8 mouse cellular contexts compared by ENCODE assay signal in the genomic region with DNA sequence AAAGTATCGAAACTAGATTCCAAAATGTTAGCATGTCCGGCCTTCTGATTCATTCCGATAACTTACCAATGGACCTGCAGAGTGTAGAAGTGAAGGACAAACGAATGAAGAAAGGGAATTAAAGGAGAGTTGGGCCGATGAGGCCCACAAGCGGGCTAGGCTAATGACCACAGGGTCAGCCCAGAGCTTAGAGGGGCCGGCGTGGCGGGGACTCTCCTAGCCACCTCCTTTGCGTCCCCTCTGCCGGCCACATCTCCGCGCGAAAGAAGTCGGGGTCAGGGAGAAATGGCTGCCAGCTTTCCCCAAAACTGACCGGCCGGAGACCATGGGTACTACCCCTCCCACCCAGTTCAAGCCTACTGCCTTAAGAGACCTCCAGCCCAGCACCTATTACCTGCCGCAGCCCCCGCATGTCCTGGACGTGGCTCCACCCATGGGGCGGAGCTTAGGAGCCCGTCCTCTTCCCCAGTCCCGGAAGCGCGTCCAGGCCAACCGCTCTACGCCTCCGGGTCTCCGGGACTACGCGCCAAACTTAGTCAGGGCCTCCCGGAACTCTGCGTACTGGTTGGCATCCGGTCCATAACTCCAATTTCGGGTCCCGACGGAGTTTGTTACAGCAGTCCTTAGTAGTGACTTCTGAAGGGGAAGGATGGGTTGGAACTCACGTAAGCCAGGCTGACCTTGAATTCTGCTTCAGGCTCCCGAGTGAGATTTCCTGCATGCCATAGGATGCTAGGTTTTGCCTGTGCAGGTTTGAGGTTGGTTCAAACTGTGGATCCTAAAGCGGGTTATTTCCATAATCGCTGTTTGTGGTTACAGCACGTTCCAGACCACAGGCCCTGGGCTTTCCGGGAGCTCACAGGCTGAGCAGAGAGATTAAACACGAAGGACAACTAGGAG. TPM values are rescaled to one million over a fixed set of nuclear protein-coding genes. Genes with fewer than 3 reads are reported as not detected.
DNase-seq lines count a peak whose midpoint lies in the region; ATAC-seq and TF ChIP-seq lines count a peak whose summit lies in the region.

Gene Rabepk (minus strand): TSS at position 556 of the 900 bp plus-strand sequence.

- H3K36me3 ChIP-seq in kidney, embryonic 14.5 days (ENCODE audit: control insufficient read depth, insufficient read depth, low read length): peaks cover 15% of the 10 kb centered on the region; the same call in 1 of the 2 replicates
- no peaks in the 10 kb centered on the region; the same call in 1 of the 2 replicates for H3K36me3 ChIP-seq in liver, adult 2 months (ENCODE audit: control insufficient read depth, insufficient read depth, low read length)

- peak within 1 kb of the TSS; percentile 45 for H3K27ac ChIP-seq in embryonic fibroblast, embryonic 13.5 days (ENCODE audit: insufficient read depth, low read length)
- H3K27ac ChIP-seq in kidney, embryonic 14.5 days (ENCODE audit: low read depth, low read length): peak within 1 kb of the TSS; percentile 65
- peak within 1 kb of the TSS; percentile 68 for H3K27ac ChIP-seq in liver, adult 2 months (replicated peaks; ENCODE audit: insufficient read depth, low read depth, low read length)

- 4% methylated on average over 44 of the region's 44 CpGs for WGBS in kidney, embryonic 14.5 days
- WGBS in liver, adult 2 months: 2% methylated on average over 44 of the region's 44 CpGs

- H3K4me3 ChIP-seq in embryonic fibroblast, embryonic 13.5 days (ENCODE audit: insufficient read depth, low read length): peak within 1 kb of the TSS; percentile 81
- H3K4me3 ChIP-seq in kidney, embryonic 14.5 days (ENCODE audit: low read length): peak within 1 kb of the TSS; percentile 73
- H3K4me3 ChIP-seq in liver, adult 2 months (ENCODE audit: insufficient read depth, low read depth, low read length): peak within 1 kb of the TSS; percentile 84

- H3K4me2 ChIP-seq in kidney, embryonic 14.5 days (replicated peaks; ENCODE audit: low read depth, low read length): peak within 1 kb of the TSS; percentile 71

- peak; percentile 79 for ATAC-seq in kidney, embryonic 14.5 days (ENCODE audit: low FRiP score, low TSS enrichment)
- ATAC-seq in monocyte, adult 5-6 weeks (replicated peaks; ENCODE audit: insufficient number of reproducible peaks, low FRiP score, low TSS enrichment, poor library complexity, severe bottlenecking): peak; percentile 67

- TF ChIP-seq POLR2A in embryonic fibroblast, embryonic 13.5 days (IDR thresholded peaks at IDR 0.05; ENCODE audit: low read depth, low read length): peak; percentile 65
- TF ChIP-seq POLR2A in liver, adult 2 months (IDR thresholded peaks at IDR 0.05; ENCODE audit: extremely low read depth, insufficient read depth, low read length): peak; percentile 25; the same call in 1 of the 2 replicates

- H3K27me3 ChIP-seq in kidney, embryonic 14.5 days (ENCODE audit: control insufficient read depth, insufficient read depth, low read length): no peaks in the 10 kb centered on the region
- no peaks in the 10 kb centered on the region for H3K27me3 ChIP-seq in liver, adult 2 months (ENCODE audit: control insufficient read depth, insufficient read depth, low read length)

- DNase-seq in CD4-positive helper T cell, adult 2 months (ENCODE audit: low read depth, low spot score): peak; percentile 92
- peak; percentile 91 for DNase-seq in brain, adult 2 months (ENCODE audit: low read depth, low spot score)
- peak; percentile 85 to 88 for DNase-seq in heart, adult 9 months (ENCODE audit: low spot score in 2 of 2)
- peak; percentile 77 for DNase-seq in liver, adult 2 months (ENCODE audit: extremely low read depth, low read depth, low spot score)
- DNase-seq in spleen, postnatal 36 days (ENCODE audit: low spot score in 2 of 2): peak; percentile 87 to 90

- no peak for TF ChIP-seq CTCF in embryonic fibroblast, embryonic 13.5 days (IDR thresholded peaks at IDR 0.05; ENCODE audit: borderline replicate concordance, insufficient read depth, low read length)
- no peak for TF ChIP-seq CTCF in liver, adult 2 months (IDR thresholded peaks at IDR 0.05; ENCODE audit: low read depth, low read length)

- H3K9ac ChIP-seq in kidney, embryonic 14.5 days (ENCODE audit: low read depth, low read length): peak within 1 kb of the TSS; percentile 78
- peak within 1 kb of the TSS; percentile 76 for H3K9ac ChIP-seq in liver, adult 2 months (ENCODE audit: low read depth, low read length)

- H3K4me1 ChIP-seq in embryonic fibroblast, embryonic 13.5 days (ENCODE audit: control insufficient read depth, insufficient read depth, low read length): 0 out of 2 replicates have a peak, but pooled peaks cover 2% of the 10 kb centered on the region
- H3K4me1 ChIP-seq in kidney, embryonic 14.5 days (ENCODE audit: control insufficient read depth, insufficient read depth, low read length): peaks cover 13% of the 10 kb centered on the region; the same call in 1 of the 2 replicates
- H3K4me1 ChIP-seq in liver, adult 2 months (ENCODE audit: control insufficient read depth, insufficient read depth, low read length): peaks cover 8% of the 10 kb centered on the region

- H3K79me2 ChIP-seq in liver, adult 2 months (ENCODE audit: control insufficient read depth, insufficient read depth, low read length): peaks cover 8% of the 10 kb centered on the region; the same call in 1 of the 2 replicates

- no peaks in the 10 kb centered on the region for H3K9me3 ChIP-seq in kidney, embryonic 14.5 days (ENCODE audit: control insufficient read depth, low read length)

RNA-seq across cellular contexts. Expression of gene Rabepk, which starts in this region (rescaled TPM):
- 40.7 and 41.3 TPM in 2 replicates for polyA plus RNA-seq in embryonic fibroblast, embryonic 13.5 days (2011; ENCODE audit: insufficient read length, low read depth, missing spikeins)
- polyA plus RNA-seq in kidney, embryonic 14.5 days (2014; fragmentation: Nextera tagmentation; extraction: Ambion mirVana): 35.9 and 39.6 TPM in 2 replicates
- total RNA-seq in liver, adult 2 months (2014; rRNA removed): 12.1 and 14.8 TPM in 2 replicates
- polyA plus RNA-seq in liver, adult 2 months (2012; rRNA removed): 12.7 and 14.7 TPM in 2 replicates
- total RNA-seq in monocyte, adult 5-6 weeks (2017): 11.9 to 17.3 TPM (median 17.2 TPM) in 3 replicates

Comparison
In these comparisons a context has a peak if more than half of its experiments do, and no peak if none do; other contexts are left out.
1. Peak in every context shown above with its lines: DNase-seq, ATAC-seq, H3K4me3 ChIP-seq and H3K27ac ChIP-seq.